ENCODE assay signal across 1 mouse cellular context in genomic region chr11:98026248-98026569, GRCm38 (mm10).
TF ChIP-seq lines count a peak whose summit lies in the region.

No protein-coding gene starts in this region.

TF ChIP-seq in CH12.LX, 34 proteins besides CTCF, POLR2A, EP300 and RAD21:
- TF ChIP-seq JUND (conservative IDR thresholded peaks at IDR 0.05; ENCODE audit: low read depth, low read length) = no peak
- TF ChIP-seq NELFE (IDR thresholded peaks at IDR 0.05; ENCODE audit: low read depth, low read length) = no peak; the same call in 1 of the 2 replicates
- TF ChIP-seq PAX5 (IDR thresholded peaks at IDR 0.05; ENCODE audit: low read length) = no peak
- TF ChIP-seq HCFC1 (IDR thresholded peaks at IDR 0.05; ENCODE audit: low read depth, low read length) = no peak
- TF ChIP-seq ELF1 (IDR thresholded peaks at IDR 0.05; ENCODE audit: low read depth, low read length) = no peak
- no peak for TF ChIP-seq IRF4 (IDR thresholded peaks at IDR 0.05; ENCODE audit: low read depth, low read length)
- no peak for TF ChIP-seq MAFK (IDR thresholded peaks at IDR 0.05; ENCODE audit: insufficient replicate concordance, low read length)
- TF ChIP-seq ZKSCAN1 (IDR thresholded peaks at IDR 0.05; ENCODE audit: borderline replicate concordance, low read depth, low read length) = no peak
- TF ChIP-seq ZMIZ1 (IDR thresholded peaks at IDR 0.05; ENCODE audit: low read depth, low read length) = no peak
- TF ChIP-seq SMC3 (IDR thresholded peaks at IDR 0.05; ENCODE audit: low read depth, low read length) = no peak
- TF ChIP-seq ZC3H11A (IDR thresholded peaks at IDR 0.05; ENCODE audit: low read depth, low read length) = no peak
- TF ChIP-seq BHLHE40 (IDR thresholded peaks at IDR 0.05; ENCODE audit: low read depth, low read length) = no peak
- TF ChIP-seq MAZ (IDR thresholded peaks at IDR 0.05; ENCODE audit: low read depth, low read length) = no peak
- no peak for TF ChIP-seq CHD2 (IDR thresholded peaks at IDR 0.05; ENCODE audit: low read length)
- no peak for TF ChIP-seq USF2 (conservative IDR thresholded peaks at IDR 0.05; ENCODE audit: low read depth, low read length)
- TF ChIP-seq GABPA (IDR thresholded peaks at IDR 0.05; ENCODE audit: insufficient replicate concordance, low read depth, low read length) = no peak
- no peak for TF ChIP-seq MYC (IDR thresholded peaks at IDR 0.05; ENCODE audit: low read depth, low read length)
- no peak for TF ChIP-seq MAX (IDR thresholded peaks at IDR 0.05; ENCODE audit: low read length)
- no peak for TF ChIP-seq MEF2A (IDR thresholded peaks at IDR 0.05; ENCODE audit: borderline replicate concordance, low read depth, low read length)
- TF ChIP-seq TCF12 (IDR thresholded peaks at IDR 0.05; ENCODE audit: low read depth, low read length) = no peak
